Mouse (Mus musculus): ENCODE results near the gene Poldip2. TPM values are rescaled to one million over a fixed set of nuclear protein-coding genes. Genes with fewer than 3 reads are reported as not detected.

Poldip2 gene
- polyA plus RNA-seq, 1 experiment from 2014 or later = 176 TPM

DNA sequence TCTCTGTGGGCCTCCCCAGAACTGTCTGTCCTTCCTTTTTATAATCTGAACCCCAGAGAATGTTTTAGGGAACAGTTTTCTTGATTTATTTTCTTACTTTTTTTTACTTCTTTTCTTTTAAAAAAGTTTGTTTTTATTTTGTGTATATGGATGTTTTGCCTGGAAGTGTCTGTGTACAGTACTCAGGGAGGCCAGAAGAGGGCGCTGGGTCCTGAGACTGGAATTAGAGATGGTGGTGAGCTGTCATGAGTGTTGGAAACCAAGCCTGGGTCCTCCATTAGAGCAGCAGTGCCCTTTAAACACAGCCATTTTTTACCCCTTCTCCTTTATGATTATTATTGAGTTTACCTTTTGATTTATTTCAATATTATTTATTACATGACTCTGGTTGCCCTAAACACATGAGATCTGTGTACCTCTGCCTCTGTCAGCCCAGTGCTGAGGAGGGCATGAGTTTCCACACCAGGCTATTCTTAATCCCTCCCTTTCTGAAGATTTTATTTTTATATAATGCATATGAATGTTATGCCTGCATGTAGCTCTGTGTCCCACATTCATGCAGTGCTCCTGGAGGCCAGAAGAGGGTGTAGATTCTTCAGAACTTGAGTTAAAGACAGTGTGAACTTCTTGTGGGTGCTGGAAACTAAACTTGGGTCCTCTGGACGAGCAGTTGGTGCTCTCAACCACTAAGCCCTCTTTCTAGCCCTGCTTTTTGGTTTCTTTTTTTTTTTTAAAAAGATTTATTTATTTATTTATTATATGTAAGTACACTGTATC, 3.7 kb downstream of the Poldip2 start:
- 71% methylated on average over 2 of the region's 2 CpGs for WGBS
- H3K27me3 ChIP-seq (ENCODE audit: control insufficient read depth, insufficient read depth, low read depth, low read length) = no peaks in the 10 kb centered on the region
- ATAC-seq = no peak
- H3K27ac ChIP-seq (ENCODE audit: low read length) = no peak overlapping the region
- no peak overlapping the region for H3K9ac ChIP-seq (ENCODE audit: low read depth, low read length)
- H3K9me3 ChIP-seq (replicated peaks; ENCODE audit: control insufficient read depth, low read length, poor library complexity, severe bottlenecking) = no peaks in the 10 kb centered on the region
- no peak overlapping the region for H3K4me3 ChIP-seq (ENCODE audit: low read depth, low read length)
- H3K4me1 ChIP-seq (ENCODE audit: control insufficient read depth, insufficient read depth, low read length) = peaks cover 19% of the 10 kb centered on the region
- peaks cover 17% of the 10 kb centered on the region for H3K36me3 ChIP-seq (ENCODE audit: control insufficient read depth, insufficient read depth, low read length)
- H3K4me2 ChIP-seq (ENCODE audit: low read length) = no peak overlapping the region

DNA sequence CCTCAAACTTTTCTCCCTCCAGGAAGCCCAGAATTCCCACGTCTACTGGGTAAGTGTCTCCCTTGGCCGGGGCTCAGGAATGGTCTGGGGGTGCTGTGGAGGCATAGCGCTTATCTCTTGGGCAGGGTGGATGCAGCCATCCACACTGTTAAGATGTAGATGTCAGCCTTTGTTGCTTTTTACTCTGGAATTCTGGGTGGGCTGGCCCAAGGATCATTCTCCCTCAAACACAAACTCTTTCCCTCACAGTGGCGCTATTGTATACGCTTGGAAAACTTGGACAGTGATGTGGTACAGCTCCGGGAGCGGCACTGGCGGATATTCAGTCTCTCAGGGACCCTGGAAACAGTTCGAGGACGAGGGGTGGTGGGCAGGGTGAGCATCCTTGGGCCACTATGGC, 6.9 kb downstream of the Poldip2 start:
- Histone ChIP-seq H3K27ac (ENCODE audit: low read length) (no peak overlapping the region), H3K27me3 (ENCODE audit: control insufficient read depth, insufficient read depth, low read depth, low read length) (no peaks in the 10 kb centered on the region), H3K4me1 (ENCODE audit: control insufficient read depth, insufficient read depth, low read length) (0 out of 2 replicates have a peak, but pooled peaks cover 3% of the 10 kb centered on the region), H3K9me3 (replicated peaks; ENCODE audit: control insufficient read depth, low read length, poor library complexity, severe bottlenecking) (no peaks in the 10 kb centered on the region), H3K36me3 (ENCODE audit: control insufficient read depth, insufficient read depth, low read length) (peaks cover 45% of the 10 kb centered on the region), H3K4me2 (ENCODE audit: low read length) (no peak overlapping the region), H3K4me3 (ENCODE audit: low read depth, low read length) (no peak overlapping the region), H3K9ac (ENCODE audit: low read depth, low read length) (no peak overlapping the region)
- ATAC-seq = no peak
- WGBS = 91% methylated on average over 10 of the region's 10 CpGs

DNA sequence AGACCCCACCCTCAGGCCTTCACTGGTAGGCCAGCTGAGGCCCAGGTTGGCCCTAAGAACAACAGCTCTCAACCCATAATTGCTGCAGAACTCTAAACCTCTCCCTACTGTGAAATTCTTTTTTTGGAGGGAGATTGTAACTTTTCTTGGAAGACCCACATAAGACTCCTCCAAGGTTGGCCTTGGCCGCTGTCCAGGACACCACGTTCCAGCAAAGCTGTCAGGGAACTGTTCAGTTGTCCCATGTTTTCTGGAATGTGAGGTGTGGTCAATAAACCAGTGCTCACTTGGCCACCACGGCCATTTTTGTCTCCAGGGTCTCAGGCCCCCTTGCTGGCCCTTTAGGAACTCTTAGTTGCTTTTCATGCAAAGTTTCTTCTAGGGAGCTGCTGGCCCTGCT, 9.9 kb downstream of the Poldip2 start:
- H3K4me1 ChIP-seq (ENCODE audit: control insufficient read depth, insufficient read depth, low read length) = no peaks in the 10 kb centered on the region
- H3K4me3 ChIP-seq (ENCODE audit: low read depth, low read length) = no peak overlapping the region
- no peak overlapping the region for H3K9ac ChIP-seq (ENCODE audit: low read depth, low read length)
- peaks cover 53% of the 10 kb centered on the region for H3K36me3 ChIP-seq (ENCODE audit: control insufficient read depth, insufficient read depth, low read length)
- WGBS = 85% methylated on average over 3 of the region's 3 CpGs
- no peak for ATAC-seq
- H3K9me3 ChIP-seq (replicated peaks; ENCODE audit: control insufficient read depth, low read length, poor library complexity, severe bottlenecking) = no peaks in the 10 kb centered on the region
- H3K4me2 ChIP-seq (ENCODE audit: low read length) = no peak overlapping the region
- H3K27me3 ChIP-seq (ENCODE audit: control insufficient read depth, insufficient read depth, low read depth, low read length) = no peaks in the 10 kb centered on the region
- H3K27ac ChIP-seq (ENCODE audit: low read length) = no peak overlapping the region

DNA sequence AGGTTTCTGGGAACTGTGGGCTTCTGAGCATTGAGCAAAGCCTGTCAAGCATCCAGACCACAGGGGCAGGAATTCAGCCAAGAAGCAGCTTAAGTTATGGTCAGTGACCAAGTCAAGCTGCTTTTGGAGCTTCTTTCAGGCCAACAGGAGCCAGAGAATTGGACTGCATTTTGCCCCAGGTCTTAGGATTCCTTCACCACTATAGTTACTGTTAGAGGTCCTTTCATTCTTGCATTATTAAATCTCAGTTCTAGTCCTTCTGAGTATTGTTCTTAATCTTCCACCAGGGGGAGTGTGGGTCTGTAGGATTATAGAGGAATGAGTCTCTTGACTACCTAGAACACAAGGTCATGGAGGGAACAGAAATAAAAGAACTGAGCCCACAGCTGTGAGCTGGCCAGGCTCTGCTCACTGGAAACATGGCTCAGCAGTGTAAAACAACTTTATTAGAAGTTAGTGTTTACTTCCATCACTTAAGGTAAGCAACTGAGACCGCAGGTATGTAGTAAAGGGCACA, 10.5 kb downstream of the Poldip2 start:
- no peak overlapping the region for H3K27ac ChIP-seq (ENCODE audit: low read length)
- H3K4me3 ChIP-seq (ENCODE audit: low read depth, low read length) = no peak overlapping the region
- ATAC-seq = no peak
- peaks cover 58% of the 10 kb centered on the region for H3K36me3 ChIP-seq (ENCODE audit: control insufficient read depth, insufficient read depth, low read length)
- 86% methylated on average over 1 of the region's 1 CpGs for WGBS
- H3K9me3 ChIP-seq (replicated peaks; ENCODE audit: control insufficient read depth, low read length, poor library complexity, severe bottlenecking) = no peaks in the 10 kb centered on the region
- no peaks in the 10 kb centered on the region for H3K4me1 ChIP-seq (ENCODE audit: control insufficient read depth, insufficient read depth, low read length)
- H3K9ac ChIP-seq (ENCODE audit: low read depth, low read length) = no peak overlapping the region
- H3K4me2 ChIP-seq (ENCODE audit: low read length) = no peak overlapping the region
- H3K27me3 ChIP-seq (ENCODE audit: control insufficient read depth, insufficient read depth, low read depth, low read length) = no peaks in the 10 kb centered on the region

DNA sequence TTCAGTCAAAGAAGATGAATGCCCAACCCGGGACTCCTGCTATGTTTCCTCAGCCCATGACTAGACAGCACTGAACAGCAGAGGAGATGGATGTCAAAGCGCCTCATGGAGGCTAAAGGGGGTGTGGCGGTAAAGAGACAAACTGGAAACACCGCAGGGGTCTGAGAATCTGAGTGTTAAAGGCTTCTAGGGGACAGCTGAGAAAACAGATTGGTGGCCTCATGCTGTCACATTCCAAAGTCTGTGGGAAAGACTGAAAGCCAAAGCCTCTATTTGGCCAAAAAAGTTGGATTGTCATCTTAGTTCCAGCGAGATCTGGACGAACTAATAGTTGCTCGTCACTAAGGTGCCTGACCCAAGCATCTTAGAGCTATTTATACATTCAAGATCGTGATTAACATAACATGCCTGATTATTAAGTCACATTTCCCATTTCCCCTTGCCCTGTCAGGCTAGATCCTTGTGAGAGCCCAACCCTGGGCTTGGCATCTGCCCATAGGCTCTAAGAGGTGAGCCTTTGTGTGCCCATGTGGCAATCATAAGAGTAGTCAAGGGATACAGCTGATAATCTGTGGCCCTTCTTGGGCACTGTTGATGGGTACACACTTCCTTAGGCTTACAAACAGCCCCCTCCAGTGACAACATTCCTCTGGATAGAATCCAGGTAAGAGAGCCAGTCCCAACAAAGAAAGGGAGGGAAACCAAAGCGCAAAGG, 11.4 kb downstream of the Poldip2 start:
- Histone ChIP-seq H3K4me2 (ENCODE audit: low read length) (no peak overlapping the region), H3K4me3 (ENCODE audit: low read depth, low read length) (no peak overlapping the region), H3K27me3 (ENCODE audit: control insufficient read depth, insufficient read depth, low read depth, low read length) (no peaks in the 10 kb centered on the region), H3K36me3 (ENCODE audit: control insufficient read depth, insufficient read depth, low read length) (peaks cover 65% of the 10 kb centered on the region), H3K4me1 (ENCODE audit: control insufficient read depth, insufficient read depth, low read length) (no peaks in the 10 kb centered on the region), H3K27ac (ENCODE audit: low read length) (no peak overlapping the region), H3K9me3 (replicated peaks; ENCODE audit: control insufficient read depth, low read length, poor library complexity, severe bottlenecking) (no peaks in the 10 kb centered on the region), H3K9ac (ENCODE audit: low read depth, low read length) (no peak overlapping the region)
- WGBS = 80% methylated on average over 9 of the region's 9 CpGs
- no peak for ATAC-seq

DNA sequence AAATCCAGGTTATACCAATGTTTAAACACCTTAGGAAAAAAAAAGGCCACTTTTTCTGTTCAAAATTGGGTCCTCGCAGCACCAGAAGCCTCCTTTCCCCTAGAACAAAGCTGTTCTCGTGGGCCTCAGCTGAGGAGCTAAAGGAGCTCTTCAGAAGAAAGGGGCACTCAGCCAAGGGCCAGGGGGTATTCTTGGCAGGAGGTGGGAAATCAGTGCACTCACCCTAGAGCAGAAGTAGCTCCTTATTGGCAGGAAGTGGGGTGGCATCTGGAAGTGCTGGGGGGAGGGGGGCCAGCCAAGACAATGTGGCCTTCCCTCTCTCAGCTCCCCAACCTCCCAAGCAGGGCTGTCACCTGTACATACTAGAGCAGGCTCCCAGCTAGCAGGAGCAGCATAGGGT, 12.8 kb downstream of the Poldip2 start:
- no peaks in the 10 kb centered on the region for H3K27me3 ChIP-seq (ENCODE audit: control insufficient read depth, insufficient read depth, low read depth, low read length)
- no peak overlapping the region for H3K4me2 ChIP-seq (ENCODE audit: low read length)
- H3K4me1 ChIP-seq (ENCODE audit: control insufficient read depth, insufficient read depth, low read length) = no peaks in the 10 kb centered on the region
- no peak overlapping the region for H3K4me3 ChIP-seq (ENCODE audit: low read depth, low read length)
- WGBS = 84% methylated on average over 2 of the region's 2 CpGs
- H3K36me3 ChIP-seq (ENCODE audit: control insufficient read depth, insufficient read depth, low read length) = peaks cover 77% of the 10 kb centered on the region
- H3K27ac ChIP-seq (ENCODE audit: low read length) = no peak overlapping the region
- no peak overlapping the region for H3K9ac ChIP-seq (ENCODE audit: low read depth, low read length)
- no peaks in the 10 kb centered on the region for H3K9me3 ChIP-seq (replicated peaks; ENCODE audit: control insufficient read depth, low read length, poor library complexity, severe bottlenecking)
- no peak for ATAC-seq

DNA sequence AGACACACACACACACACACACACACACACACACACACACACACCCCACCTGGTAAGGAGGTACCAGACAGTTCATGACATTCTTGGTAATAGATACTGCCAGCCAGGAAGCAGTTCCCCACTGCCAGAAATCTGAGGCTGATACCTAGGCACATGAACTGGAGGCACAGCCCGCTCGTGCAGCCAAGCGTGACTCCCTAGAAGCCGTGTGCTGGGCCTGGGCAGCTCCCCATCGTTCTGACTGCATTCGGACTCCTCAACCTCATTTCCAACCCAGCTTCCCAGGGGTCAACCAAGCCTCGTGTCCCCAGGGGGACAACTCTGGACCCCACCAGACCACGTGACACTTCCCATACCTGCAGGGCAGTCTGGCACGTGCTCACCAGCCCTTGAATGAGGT, 16.7 kb downstream of the Poldip2 start:
- Histone ChIP-seq H3K9me3 (replicated peaks; ENCODE audit: control insufficient read depth, low read length, poor library complexity, severe bottlenecking) (no peaks in the 10 kb centered on the region), H3K27ac (ENCODE audit: low read length) (no peak overlapping the region), H3K4me1 (ENCODE audit: control insufficient read depth, insufficient read depth, low read length) (no peaks in the 10 kb centered on the region), H3K9ac (ENCODE audit: low read depth, low read length) (no peak overlapping the region), H3K4me2 (ENCODE audit: low read length) (no peak overlapping the region), H3K4me3 (ENCODE audit: low read depth, low read length) (no peak overlapping the region), H3K27me3 (ENCODE audit: control insufficient read depth, insufficient read depth, low read depth, low read length) (no peaks in the 10 kb centered on the region), H3K36me3 (ENCODE audit: control insufficient read depth, insufficient read depth, low read length) (peaks cover 55% of the 10 kb centered on the region)
- no peak for ATAC-seq
- 78% methylated on average over 9 of the region's 9 CpGs for whole genome bisulfite sequencing

DNA sequence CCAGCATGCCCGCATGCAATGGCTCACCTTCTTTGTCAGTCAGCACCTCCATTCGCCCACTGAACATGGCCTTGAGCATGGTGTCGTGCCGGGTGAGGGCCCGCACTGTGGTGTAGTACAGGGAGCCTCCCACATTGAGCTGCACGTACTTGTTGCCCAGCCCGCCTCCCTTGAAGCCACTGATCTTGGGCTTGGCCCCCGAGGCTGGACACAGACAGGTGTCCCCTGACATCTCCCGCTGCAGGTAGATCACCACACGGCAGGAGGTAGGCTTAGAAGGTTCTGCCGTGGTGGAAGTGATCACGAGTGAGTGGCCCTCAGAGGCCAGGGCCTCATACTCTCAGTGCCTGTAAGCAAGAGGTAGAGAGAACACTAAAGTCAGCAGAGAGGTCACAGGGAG, 18.0 kb downstream of the Poldip2 start:
- Histone ChIP-seq H3K36me3 (ENCODE audit: control insufficient read depth, insufficient read depth, low read length) (peaks cover 44% of the 10 kb centered on the region), H3K27ac (ENCODE audit: low read length) (no peak overlapping the region), H3K9me3 (replicated peaks; ENCODE audit: control insufficient read depth, low read length, poor library complexity, severe bottlenecking) (no peaks in the 10 kb centered on the region), H3K4me3 (ENCODE audit: low read depth, low read length) (no peak overlapping the region), H3K4me2 (ENCODE audit: low read length) (no peak overlapping the region), H3K27me3 (ENCODE audit: control insufficient read depth, insufficient read depth, low read depth, low read length) (no peaks in the 10 kb centered on the region), H3K9ac (ENCODE audit: low read depth, low read length) (no peak overlapping the region), H3K4me1 (ENCODE audit: control insufficient read depth, insufficient read depth, low read length) (peaks cover 9% of the 10 kb centered on the region)
- no peak for ATAC-seq
- 90% methylated on average over 12 of the region's 12 CpGs for WGBS

DNA sequence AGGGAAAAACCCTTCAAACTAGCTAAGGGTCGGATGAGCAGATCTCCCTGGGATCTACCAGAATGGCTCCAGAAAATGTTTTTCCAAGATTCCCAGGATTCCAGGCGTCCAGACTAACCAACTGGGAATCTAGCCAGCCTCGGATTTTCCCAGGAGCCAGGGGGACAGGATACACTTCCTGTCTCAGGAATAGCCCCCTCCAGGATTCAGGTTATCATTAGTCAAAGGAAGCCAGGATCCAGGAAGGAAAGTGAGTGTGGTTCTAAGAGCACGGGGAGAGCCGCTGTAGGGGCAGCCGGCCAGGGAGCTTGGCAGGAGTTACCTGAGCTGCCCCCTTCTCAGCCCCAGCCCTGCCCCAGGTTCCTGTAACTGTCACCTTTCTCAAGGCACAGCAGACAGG, 19.1 kb downstream of the Poldip2 start:
- WGBS = 89% methylated on average over 6 of the region's 6 CpGs
- no peak for ATAC-seq
- peaks cover 35% of the 10 kb centered on the region for H3K36me3 ChIP-seq (ENCODE audit: control insufficient read depth, insufficient read depth, low read length)

More for the DNA sequence above, 19.1 kb downstream of the Poldip2 start:
- no peak overlapping the region for H3K4me2 ChIP-seq (ENCODE audit: low read length)
- no peak overlapping the region for H3K4me3 ChIP-seq (ENCODE audit: low read depth, low read length)
- no peaks in the 10 kb centered on the region for H3K27me3 ChIP-seq (ENCODE audit: control insufficient read depth, insufficient read depth, low read depth, low read length)
- H3K9ac ChIP-seq (ENCODE audit: low read depth, low read length) = no peak overlapping the region
- peaks cover 12% of the 10 kb centered on the region for H3K4me1 ChIP-seq (ENCODE audit: control insufficient read depth, insufficient read depth, low read length)
- H3K27ac ChIP-seq (ENCODE audit: low read length) = no peak overlapping the region
- H3K9me3 ChIP-seq (replicated peaks; ENCODE audit: control insufficient read depth, low read length, poor library complexity, severe bottlenecking) = no peaks in the 10 kb centered on the region
